Mouse (Mus musculus) liver, embryonic 14.5 days (tissue): ENCODE results near the gene Cdyl2.
A peak's percentile ranks its signal among the peaks of the same experiment; 100 is the strongest.

Experiments used
- CTCF ChIP-seq: IDR thresholded peaks from 2 replicates; pipeline ENCODE4 v1.5.1; 2016; ENCODE audit warnings: antibody characterized with exemption, low read depth, control low read depth
- EP300 ChIP-seq: IDR thresholded peaks from 2 replicates; pipeline ENCODE4 v1.6.1; 2016; ENCODE audit warnings: antibody characterized with exemption, low read depth

GRCm38 (mm10) chr8:116755557-116755956 lies 22.8 kb upstream of the Cdyl2 start:
- peak; percentile 61 for TF ChIP-seq CTCF
- TF ChIP-seq EP300: no peak
